Mouse (Mus musculus): ENCODE measurements around the gene Hnrnpf.
"Not testable (repeated sequence)": the region's sequence is repeated elsewhere in the genome, so short reads cannot be mapped to it uniquely, and the experiment has no call there.

Hnrnpf gene

DNA sequence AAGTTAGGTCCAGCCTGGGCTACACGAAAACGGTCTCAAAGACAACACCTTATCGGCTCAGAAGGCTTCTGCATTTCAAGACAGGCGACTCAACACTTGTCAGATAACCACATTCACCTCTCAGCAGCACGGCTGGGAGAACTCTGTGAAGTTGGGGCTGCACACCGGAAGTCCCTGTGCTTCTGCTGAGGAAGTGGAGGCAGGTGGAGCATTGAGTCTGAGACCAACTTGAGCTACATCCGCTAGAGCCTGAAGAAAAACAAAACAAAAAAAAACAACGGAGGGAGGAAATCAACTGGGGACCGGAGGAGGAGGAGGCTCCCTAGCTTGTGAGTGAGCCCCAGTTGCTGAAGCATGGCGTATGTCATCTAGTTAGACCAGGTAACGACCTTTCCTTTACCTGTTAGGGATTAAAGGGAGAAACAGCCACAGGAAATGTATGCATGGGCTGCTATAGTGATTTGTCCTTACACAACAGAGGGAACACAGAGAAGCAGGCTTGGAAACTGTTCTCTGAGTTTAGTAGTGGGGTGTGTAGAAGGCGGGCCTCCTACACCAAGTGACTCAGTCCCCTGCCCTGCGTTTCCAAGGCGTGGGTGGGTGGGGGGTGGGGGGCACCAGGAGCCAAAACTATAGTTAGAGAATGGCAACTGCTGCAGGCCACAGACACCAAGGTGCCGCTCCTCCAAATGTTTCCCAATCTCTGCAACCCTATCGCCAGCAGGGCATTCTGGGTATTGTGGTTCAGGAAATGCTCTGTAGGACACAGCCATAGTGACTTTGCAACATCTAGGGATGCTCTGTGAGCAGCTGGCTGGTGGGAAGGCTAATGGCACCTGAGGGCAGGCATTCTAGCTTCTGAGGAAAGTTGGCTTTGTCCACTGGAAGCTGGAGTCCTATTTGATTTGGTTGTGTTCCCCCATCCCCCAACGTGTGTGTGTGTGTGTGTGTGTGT is at the start of gene Hnrnpf:
Gene Hnrnpf, plus strand, starts transcription at position 199 of the 955 bp plus-strand sequence.
- no peak for DNase-seq (ENCODE audit: low read depth, low spot score)

GRCm38 (mm10) chr6:117851747-117852146 is 48.4 kb upstream of the Hnrnpf start:
- DNase-seq (ENCODE audit: low read depth, low spot score): no peak

- DNase-seq (ENCODE audit: low read depth, low spot score): no peak
Observed at GRCm38 (mm10) chr6:117857990-117858389, 42.1 kb upstream of the Hnrnpf start.

DNA sequence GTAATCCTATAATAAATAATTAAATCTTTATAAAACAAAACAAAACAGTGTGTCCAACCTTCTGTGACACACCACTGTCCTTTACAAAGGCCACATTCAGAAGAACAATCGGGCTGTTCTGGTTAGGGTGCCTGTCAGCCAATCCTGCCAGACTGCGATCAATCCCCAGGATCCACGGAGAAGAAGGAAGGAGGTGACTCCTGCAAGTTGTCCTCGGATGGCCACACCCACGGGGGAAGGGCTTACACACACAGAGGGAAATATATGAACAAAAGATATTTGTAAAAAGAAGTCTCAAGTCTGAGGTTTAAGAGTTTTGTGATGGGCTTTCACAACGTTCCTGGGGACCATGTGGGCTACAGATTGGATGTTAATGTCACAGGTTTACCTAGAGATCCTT is 38.3 kb upstream of the Hnrnpf start, which contains the start of gene Zfp239:
Gene Zfp239, plus strand, starts transcription at position 253 of the 400 bp plus-strand sequence.
- no peak for DNase-seq (ENCODE audit: low read depth, low spot score)

- no peak for DNase-seq (ENCODE audit: low read depth, low spot score)
Observed at GRCm38 (mm10) chr6:117862465-117862864, 37.7 kb upstream of the Hnrnpf start.

- peak; percentile 67 for DNase-seq (ENCODE audit: low read depth, low spot score)
Observed at GRCm38 (mm10) chr6:117862899-117863620, 37.1 kb upstream of the Hnrnpf start.

DNA sequence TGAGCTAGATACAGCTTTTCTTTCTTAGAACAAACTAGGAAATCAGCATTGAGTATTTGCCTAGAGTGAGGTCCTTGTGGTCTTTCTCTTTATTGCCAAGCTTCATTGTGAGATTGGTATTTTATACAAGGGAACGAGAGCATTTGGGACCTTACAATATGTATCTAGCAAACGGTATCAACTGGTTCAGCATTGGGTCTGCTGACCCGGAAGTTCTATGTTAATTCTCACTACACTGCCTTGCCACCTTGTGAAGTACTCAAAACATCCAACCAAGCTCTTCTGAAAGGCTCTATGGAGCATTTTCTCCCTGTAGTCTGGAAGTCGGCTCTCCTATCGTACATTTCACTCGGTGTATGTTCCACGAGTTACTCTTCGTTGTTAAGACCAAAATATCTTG is 36.4 kb upstream of the Hnrnpf start:
- no peak for DNase-seq (ENCODE audit: low read depth, low spot score)

DNA sequence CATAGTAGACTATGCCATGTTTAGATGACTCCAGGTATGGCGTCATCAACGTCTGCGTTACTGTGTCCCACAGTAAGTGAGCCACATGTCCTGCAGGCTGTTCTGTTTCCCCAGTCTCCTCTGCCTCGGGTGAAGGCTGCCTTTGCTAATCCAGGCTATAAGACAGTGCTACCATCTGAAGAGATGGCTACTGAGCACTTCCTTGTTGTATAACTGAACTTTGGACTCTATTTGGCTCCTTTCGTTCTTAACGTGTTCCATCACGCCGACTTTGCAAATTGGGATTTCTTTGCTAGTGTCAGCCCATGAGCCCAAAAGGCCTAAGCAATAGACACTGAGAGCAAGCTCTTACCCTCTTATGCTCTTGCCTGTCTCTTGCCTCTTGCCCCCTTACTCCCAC is 31.9 kb upstream of the Hnrnpf start:
- no peak for DNase-seq (ENCODE audit: low read depth, low spot score)

DNA sequence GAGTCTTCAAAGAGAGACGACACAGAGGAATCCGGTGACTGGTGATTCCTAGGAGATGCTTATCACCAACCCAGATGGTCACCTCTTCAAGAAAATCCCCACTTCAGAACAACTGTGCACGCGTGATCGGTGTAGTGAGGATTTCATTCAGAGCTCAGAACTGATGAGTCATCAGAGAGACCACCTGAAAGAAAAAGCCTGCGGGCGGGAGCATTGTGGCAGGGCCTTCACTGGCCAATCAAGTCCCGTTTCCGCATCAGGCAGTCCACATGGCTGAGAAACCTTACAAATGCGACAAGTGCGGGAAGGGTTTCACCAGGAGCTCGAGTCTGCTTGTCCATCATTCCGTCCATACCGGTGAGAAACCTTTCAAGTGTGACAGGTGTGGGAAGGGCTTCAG is 29.1 kb upstream of the Hnrnpf start:
- no peak for DNase-seq (ENCODE audit: low read depth, low spot score)

DNA sequence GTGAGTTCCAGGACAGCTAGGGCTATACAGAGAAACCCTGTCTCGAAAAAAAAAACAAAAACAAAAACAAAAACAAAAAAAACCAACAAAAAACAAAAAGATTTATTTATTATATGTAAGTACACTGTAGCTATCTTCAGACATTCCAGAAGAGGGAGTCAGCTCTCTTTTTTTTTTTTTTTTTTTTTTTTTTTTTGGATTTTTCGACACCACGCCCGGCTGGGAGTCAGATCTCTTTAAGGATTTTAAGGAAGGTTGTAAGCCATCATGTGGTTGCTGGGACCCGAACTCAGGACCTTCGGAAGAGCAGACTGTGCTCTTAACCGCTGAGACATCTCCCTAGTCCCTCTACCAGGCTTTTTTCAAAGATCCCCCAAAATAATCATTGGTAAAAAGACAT is 26.7 kb upstream of the Hnrnpf start:
- DNase-seq (ENCODE audit: low read depth, low spot score): not testable (repeated sequence)

GRCm38 (mm10) chr6:117874621-117875281 is 25.4 kb upstream of the Hnrnpf start:
- no peak for DNase-seq (ENCODE audit: low read depth, low spot score)

- peak; percentile 92 for DNase-seq (ENCODE audit: low read depth, low spot score)
Observed at GRCm38 (mm10) chr6:117878700-117879407, 21.3 kb upstream of the Hnrnpf start.

DNA sequence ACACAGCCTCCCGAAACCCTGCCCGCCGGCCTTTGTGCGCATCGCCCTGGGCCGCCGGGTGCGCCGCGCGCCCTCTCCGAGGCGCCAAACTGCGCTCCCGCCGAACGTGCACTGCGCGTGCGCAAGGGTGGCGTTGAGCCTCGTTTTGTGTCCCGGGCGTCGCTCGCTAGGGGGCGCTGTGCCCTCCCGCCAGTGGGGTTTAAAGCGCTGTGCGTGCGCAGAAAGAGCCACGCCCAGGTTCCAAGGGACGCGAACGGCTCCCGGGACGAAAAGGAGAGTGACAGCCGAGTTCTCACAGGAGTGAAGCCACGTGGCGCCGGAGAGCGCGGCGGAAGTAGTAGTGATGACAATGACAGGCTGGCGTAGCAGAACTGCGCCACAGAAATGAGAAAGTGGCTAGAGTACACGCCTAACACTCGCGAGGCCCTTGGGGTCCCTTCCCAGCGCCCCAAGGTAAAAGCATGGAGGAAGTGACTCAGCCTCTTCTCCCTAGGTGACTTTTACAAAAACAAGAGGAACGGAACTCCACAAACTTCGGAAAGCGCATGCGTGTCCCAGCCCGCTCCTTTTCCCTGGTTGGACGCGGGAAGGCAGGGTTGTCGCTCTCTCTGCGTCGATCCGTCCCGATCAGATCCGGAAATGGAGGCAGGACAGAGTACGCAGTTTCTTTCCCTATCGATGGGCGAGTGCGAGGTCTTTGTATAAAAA is 20.6 kb upstream of the Hnrnpf start:
- DNase-seq (ENCODE audit: low read depth, low spot score): peak; percentile 99

- DNase-seq (ENCODE audit: low read depth, low spot score): no peak
Observed at GRCm38 (mm10) chr6:117880394-117880838, 19.7 kb upstream of the Hnrnpf start.

- DNase-seq (ENCODE audit: low read depth, low spot score): no peak
Observed at GRCm38 (mm10) chr6:117881229-117881628, 18.9 kb upstream of the Hnrnpf start.

DNA sequence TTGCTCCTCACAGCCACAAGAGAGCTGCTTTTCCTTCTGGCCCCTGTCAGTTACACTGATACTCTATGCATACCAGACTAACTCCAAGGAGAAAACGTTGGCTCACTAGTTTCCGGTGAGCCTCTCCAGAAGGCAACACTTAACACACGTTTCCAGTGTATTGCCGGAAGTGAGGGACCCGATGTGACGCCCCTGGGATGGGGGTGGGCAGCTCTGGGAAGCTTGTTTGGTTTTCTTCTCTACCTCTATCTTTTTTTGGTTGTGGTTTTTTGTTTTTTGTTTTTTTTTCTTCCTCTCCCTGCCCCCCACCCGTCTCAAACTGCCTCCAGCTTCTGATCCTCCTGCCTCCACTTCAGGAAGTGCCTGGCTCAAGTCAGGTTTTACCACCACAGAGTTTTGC is 18.1 kb upstream of the Hnrnpf start:
- DNase-seq (ENCODE audit: low read depth, low spot score): no peak

DNA sequence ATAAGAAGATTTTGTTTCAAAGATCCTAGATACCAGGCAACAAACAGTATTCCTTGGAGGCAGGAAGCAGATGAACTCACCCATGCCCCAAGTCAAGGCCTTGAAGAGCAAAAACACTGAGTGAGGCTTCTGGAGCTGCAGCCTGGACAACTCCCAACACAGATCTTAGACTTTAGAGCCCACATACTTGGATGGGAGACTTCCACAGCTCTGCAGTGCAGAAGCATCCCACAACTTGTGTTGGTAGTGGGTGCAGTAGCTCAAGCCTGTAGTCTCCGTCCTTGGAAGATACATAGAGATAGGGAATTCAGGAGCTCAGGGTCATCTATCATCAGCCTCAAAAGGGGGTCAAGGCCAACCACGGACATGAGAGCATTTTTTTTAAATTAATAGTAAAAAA is 14.2 kb upstream of the Hnrnpf start:
- DNase-seq (ENCODE audit: low read depth, low spot score): no peak

- no peak for DNase-seq (ENCODE audit: low read depth, low spot score)
Observed at GRCm38 (mm10) chr6:117888032-117888431, 12.1 kb upstream of the Hnrnpf start.

GRCm38 (mm10) chr6:117888642-117889096 is 11.5 kb upstream of the Hnrnpf start:
- DNase-seq (ENCODE audit: low read depth, low spot score): no peak

DNA sequence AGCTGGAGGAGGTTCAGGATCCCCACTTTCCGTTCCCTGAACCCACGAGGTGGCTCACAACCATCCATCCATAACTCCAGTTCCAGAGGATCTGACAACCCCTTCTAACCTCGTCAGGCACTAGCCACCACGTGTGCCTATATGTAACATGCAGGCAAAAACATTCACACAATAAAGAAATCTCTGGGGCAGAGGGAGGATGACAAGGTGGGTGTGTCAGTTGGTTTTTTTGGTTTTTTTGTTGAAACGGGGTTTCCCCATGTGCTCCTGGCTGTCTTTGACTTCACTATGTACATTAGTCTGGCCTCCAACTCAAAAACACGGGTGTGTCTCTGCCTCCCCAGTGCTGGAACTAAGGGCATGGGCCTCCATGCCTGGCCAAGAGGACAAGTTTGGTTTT is 9.9 kb upstream of the Hnrnpf start:
- DNase-seq (ENCODE audit: low read depth, low spot score): no peak

All from forelimb bud, embryonic 11.5 days (tissue).